Mouse (Mus musculus) lung, postnatal 25 days (tissue): ENCODE measurements around the gene Card10.

Experiments used
- DNase-seq: peaks from one replicate; pipeline ENCODE4 v3.0.0; 2022; ENCODE audit warnings: low spot score

Gene Card10

GRCm38 (mm10) chr15:78834233-78835005, 31.6 kb upstream of the Card10 start:
- DNase-seq: no peak

- DNase-seq: no peak
Observed at GRCm38 (mm10) chr15:78833582-78833981, 30.7 kb upstream of the Card10 start.

GRCm38 (mm10) chr15:78832701-78833123, 29.9 kb upstream of the Card10 start:
- peak; percentile 90 for DNase-seq

GRCm38 (mm10) chr15:78831720-78832657, 29.1 kb upstream of the Card10 start:
- peak; percentile 72 for DNase-seq

- no peak for DNase-seq
Observed at GRCm38 (mm10) chr15:78830742-78831719, 28.2 kb upstream of the Card10 start.

- DNase-seq: no peak
Observed at GRCm38 (mm10) chr15:78829636-78830035, 26.8 kb upstream of the Card10 start.

- no peak for DNase-seq
Observed at GRCm38 (mm10) chr15:78828315-78828714, 25.5 kb upstream of the Card10 start.

- DNase-seq: peak; percentile 78
Observed at GRCm38 (mm10) chr15:78826213-78827204, 23.7 kb upstream of the Card10 start.

- DNase-seq: no peak
Observed at GRCm38 (mm10) chr15:78816074-78816391, 13.2 kb upstream of the Card10 start.

GRCm38 (mm10) chr15:78815314-78816073, 12.7 kb upstream of the Card10 start:
- DNase-seq: peak; percentile 87

- DNase-seq: no peak
Observed at GRCm38 (mm10) chr15:78813603-78814002, 10.8 kb upstream of the Card10 start.

- no peak for DNase-seq
Observed at GRCm38 (mm10) chr15:78810146-78810545, 7.3 kb upstream of the Card10 start.

- DNase-seq: no peak
Observed at GRCm38 (mm10) chr15:78809739-78810138, 6.9 kb upstream of the Card10 start.

GRCm38 (mm10) chr15:78808980-78809379, 6.1 kb upstream of the Card10 start:
- DNase-seq: no peak

- no peak for DNase-seq
Observed at GRCm38 (mm10) chr15:78807141-78807540, 4.3 kb upstream of the Card10 start.

GRCm38 (mm10) chr15:78806614-78807013, 3.8 kb upstream of the Card10 start:
- DNase-seq: no peak

- no peak for DNase-seq
Observed at GRCm38 (mm10) chr15:78805351-78805750, 2.5 kb upstream of the Card10 start.

GRCm38 (mm10) chr15:78804326-78804725, 1.5 kb upstream of the Card10 start:
- DNase-seq: peak; percentile 31

GRCm38 (mm10) chr15:78803499-78803900, 658 bp upstream of the Card10 start:
- DNase-seq: peak; percentile 87
